Mouse (Mus musculus) embryonic facial prominence, embryonic 12.5 days (tissue): ENCODE measurements at regions not wholly inside any gene's neighbourhood (a gene's known extent, or its start where the extent isn't known, plus 50 kb on each side); places are given as distances from the start of the nearest gene placed in this dataset.

Experiments
- ATAC-seq: fragments of 200-750 bp; cut with Nextera tagmentation; 2 replicates; pipeline ENCODE4 v1.8.0; 2017; ENCODE audit not compliant: insufficient number of reproducible peaks, insufficient read depth, low FRiP score, low TSS enrichment
- H3K27ac ChIP-seq: fragments of 300-500 bp; sonication (generic); 2 replicates; pipeline ENCODE4 v1.5.1; 2016; ENCODE audit warnings: mild to moderate bottlenecking
- H3K27me3 ChIP-seq: fragments of 300-500 bp; sonication (generic); 2 replicates; pipeline ENCODE4 v1.6.1; 2016; ENCODE audit warnings: mild to moderate bottlenecking, moderate library complexity
- H3K36me3 ChIP-seq: fragments of 300-500 bp; sonication (generic); 2 replicates; pipeline ENCODE4 v1.6.1; 2016; ENCODE audit warnings: mild to moderate bottlenecking
- H3K4me1 ChIP-seq: fragments of 300-500 bp; sonication (generic); 2 replicates; pipeline ENCODE4 v1.6.1; 2016
- H3K4me2 ChIP-seq: fragments of 300-500 bp; sonication (generic); replicated peaks from 2 replicates; pipeline ENCODE4 v1.6.1; 2016; ENCODE audit warnings: mild to moderate bottlenecking, moderate library complexity
- H3K4me3 ChIP-seq: fragments of 300-500 bp; sonication (generic); 2 replicates; pipeline ENCODE4 v1.5.1; 2016; ENCODE audit warnings: mild to moderate bottlenecking
- H3K9ac ChIP-seq: fragments of 300-500 bp; sonication (generic); 2 replicates; pipeline ENCODE4 v1.6.1; 2016; ENCODE audit warnings: mild to moderate bottlenecking, moderate library complexity
- H3K9me3 ChIP-seq: fragments of 300-500 bp; sonication (generic); 2 replicates; pipeline ENCODE4 v1.6.1; 2016; ENCODE audit warnings: mild to moderate bottlenecking, moderate library complexity
- WGBS: fragments of 180-500 bp; shearing (Covaris S2); methylation state at CpG from one replicate; pipeline ENCODE4 v1.1.7; 2016; 5-methylcytosine and 5-hydroxymethylcytosine counted together

GRCm38 (mm10) chr10:68965271-68965670 lies 186.0 kb upstream of the Rhobtb1 start:
- H3K27me3 ChIP-seq: no peaks in the 10 kb centered on the region
- H3K36me3 ChIP-seq: no peaks in the 10 kb centered on the region
- no peak overlapping the region for H3K27ac ChIP-seq
- WGBS: 96% methylated on average over 1 of the region's 1 CpGs
- peaks cover 2% of the 10 kb centered on the region; the same call in 1 of the 2 replicates for H3K4me1 ChIP-seq
- H3K4me2 ChIP-seq: no peak overlapping the region
- ATAC-seq: no peak
- H3K4me3 ChIP-seq: no peak overlapping the region
- H3K9ac ChIP-seq: no peak overlapping the region
- H3K9me3 ChIP-seq: no peaks in the 10 kb centered on the region

GRCm38 (mm10) chr10:68967976-68968968 lies 183.0 kb upstream of the Rhobtb1 start:
- H3K27me3 ChIP-seq: no peaks in the 10 kb centered on the region
- ATAC-seq: no peak
- 74% methylated on average over 15 of the region's 15 CpGs for WGBS
- H3K27ac ChIP-seq: no peak overlapping the region
- peaks cover 2% of the 10 kb centered on the region; the same call in 1 of the 2 replicates for H3K4me1 ChIP-seq
- H3K4me2 ChIP-seq: no peak overlapping the region
- no peak overlapping the region for H3K4me3 ChIP-seq
- H3K9ac ChIP-seq: no peak overlapping the region
- H3K36me3 ChIP-seq: no peaks in the 10 kb centered on the region
- H3K9me3 ChIP-seq: no peaks in the 10 kb centered on the region

- Histone ChIP-seq H3K4me3 (no peak overlapping the region), H3K27ac (no peak overlapping the region), H3K27me3 (no peaks in the 10 kb centered on the region), H3K36me3 (no peaks in the 10 kb centered on the region), H3K4me2 (no peak overlapping the region), H3K9ac (no peak overlapping the region), H3K9me3 (no peaks in the 10 kb centered on the region), H3K4me1 (no peaks in the 10 kb centered on the region)
- ATAC-seq: no peak
- WGBS: 82% methylated on average over 2 of the region's 2 CpGs
These were observed 180.7 kb upstream of the Rhobtb1 start for GRCm38 (mm10) chr10:68970521-68970920.

GRCm38 (mm10) chr10:68974771-68975170 lies 176.5 kb upstream of the Rhobtb1 start:
- 65% methylated on average over 7 of the region's 7 CpGs for WGBS
- Histone ChIP-seq H3K4me3 (no peak overlapping the region), H3K4me1 (0 out of 2 replicates have a peak, but pooled peaks cover 3% of the 10 kb centered on the region), H3K27me3 (no peaks in the 10 kb centered on the region), H3K36me3 (no peaks in the 10 kb centered on the region), H3K9me3 (no peaks in the 10 kb centered on the region), H3K9ac (no peak overlapping the region), H3K4me2 (no peak overlapping the region), H3K27ac (no peak overlapping the region)
- ATAC-seq: no peak

- Histone ChIP-seq H3K4me3 (no peak overlapping the region), H3K36me3 (no peaks in the 10 kb centered on the region), H3K9me3 (no peaks in the 10 kb centered on the region), H3K27me3 (no peaks in the 10 kb centered on the region), H3K4me2 (no peak overlapping the region), H3K9ac (no peak overlapping the region), H3K4me1 (0 out of 2 replicates have a peak, but pooled peaks cover 3% of the 10 kb centered on the region), H3K27ac (no peak overlapping the region)
- 72% methylated on average over 10 of the region's 10 CpGs for WGBS
- ATAC-seq: no peak
These were observed 174.7 kb upstream of the Rhobtb1 start for GRCm38 (mm10) chr10:68976443-68977025.

- no peak for ATAC-seq
- H3K9me3 ChIP-seq: no peaks in the 10 kb centered on the region
- 59% methylated on average over 4 of the region's 4 CpGs for WGBS
These were observed 173.1 kb upstream of the Rhobtb1 start for GRCm38 (mm10) chr10:68978115-68978514.

GRCm38 (mm10) chr10:68979949-68980348 lies 171.3 kb upstream of the Rhobtb1 start:
- H3K9me3 ChIP-seq: no peaks in the 10 kb centered on the region
- no peaks in the 10 kb centered on the region for H3K36me3 ChIP-seq
- no peak for ATAC-seq
- no peak overlapping the region for H3K4me2 ChIP-seq
- no peak overlapping the region for H3K27ac ChIP-seq
- WGBS: 69% methylated on average over 7 of the region's 7 CpGs
- H3K27me3 ChIP-seq: no peaks in the 10 kb centered on the region
- 0 out of 2 replicates have a peak, but pooled peaks cover 3% of the 10 kb centered on the region for H3K4me1 ChIP-seq
- no peak overlapping the region for H3K9ac ChIP-seq
- no peak overlapping the region for H3K4me3 ChIP-seq

More at GRCm38 (mm10) chr10:68978115-68978514, 173.1 kb upstream of the Rhobtb1 start:
- Histone ChIP-seq H3K36me3 (no peaks in the 10 kb centered on the region), H3K4me3 (no peak overlapping the region), H3K27me3 (no peaks in the 10 kb centered on the region), H3K27ac (no peak overlapping the region), H3K4me2 (no peak overlapping the region), H3K4me1 (0 out of 2 replicates have a peak, but pooled peaks cover 3% of the 10 kb centered on the region), H3K9ac (no peak overlapping the region)

GRCm38 (mm10) chr10:68982288-68982687 lies 168.9 kb upstream of the Rhobtb1 start:
- Histone ChIP-seq H3K4me1 (0 out of 2 replicates have a peak, but pooled peaks cover under 1% of the 10 kb centered on the region), H3K27me3 (no peaks in the 10 kb centered on the region), H3K9me3 (no peaks in the 10 kb centered on the region), H3K4me2 (no peak overlapping the region), H3K4me3 (no peak overlapping the region), H3K36me3 (no peaks in the 10 kb centered on the region), H3K9ac (no peak overlapping the region), H3K27ac (no peak overlapping the region)
- no peak for ATAC-seq
- 84% methylated on average over 8 of the region's 8 CpGs for WGBS

- no peak overlapping the region for H3K4me3 ChIP-seq
- 73% methylated on average over 6 of the region's 6 CpGs for WGBS
- H3K36me3 ChIP-seq: no peaks in the 10 kb centered on the region
- H3K4me1 ChIP-seq: 0 out of 2 replicates have a peak, but pooled peaks cover 7% of the 10 kb centered on the region
- ATAC-seq: no peak
- no peak overlapping the region for H3K27ac ChIP-seq
- no peak overlapping the region for H3K4me2 ChIP-seq
- H3K9me3 ChIP-seq: no peaks in the 10 kb centered on the region
- H3K9ac ChIP-seq: no peak overlapping the region
- H3K27me3 ChIP-seq: no peaks in the 10 kb centered on the region
These were observed 160.7 kb upstream of the Rhobtb1 start for GRCm38 (mm10) chr10:68990584-68990983.

- H3K4me1 ChIP-seq: no peaks in the 10 kb centered on the region
- no peak for ATAC-seq
- H3K9ac ChIP-seq: no peak overlapping the region
- no peak overlapping the region for H3K4me3 ChIP-seq
- no peaks in the 10 kb centered on the region for H3K36me3 ChIP-seq
- H3K27me3 ChIP-seq: no peaks in the 10 kb centered on the region
- no peaks in the 10 kb centered on the region for H3K9me3 ChIP-seq
- 85% methylated on average over 6 of the region's 6 CpGs for WGBS
- H3K27ac ChIP-seq: no peak overlapping the region
- no peak overlapping the region for H3K4me2 ChIP-seq
These were observed 151.6 kb upstream of the Rhobtb1 start for GRCm38 (mm10) chr10:68999610-69000009.

- ATAC-seq: no peak
- Histone ChIP-seq H3K4me3 (no peak overlapping the region), H3K9me3 (no peaks in the 10 kb centered on the region), H3K36me3 (no peaks in the 10 kb centered on the region), H3K9ac (no peak overlapping the region), H3K27me3 (no peaks in the 10 kb centered on the region), H3K27ac (no peak overlapping the region), H3K4me1 (no peaks in the 10 kb centered on the region), H3K4me2 (no peak overlapping the region)
- WGBS: 91% methylated on average over 12 of the region's 12 CpGs
These were observed 149.4 kb upstream of the Rhobtb1 start for GRCm38 (mm10) chr10:69001654-69002435.
